Mouse (Mus musculus): ENCODE measurements around the gene Socs3.

Gene Socs3

DNA sequence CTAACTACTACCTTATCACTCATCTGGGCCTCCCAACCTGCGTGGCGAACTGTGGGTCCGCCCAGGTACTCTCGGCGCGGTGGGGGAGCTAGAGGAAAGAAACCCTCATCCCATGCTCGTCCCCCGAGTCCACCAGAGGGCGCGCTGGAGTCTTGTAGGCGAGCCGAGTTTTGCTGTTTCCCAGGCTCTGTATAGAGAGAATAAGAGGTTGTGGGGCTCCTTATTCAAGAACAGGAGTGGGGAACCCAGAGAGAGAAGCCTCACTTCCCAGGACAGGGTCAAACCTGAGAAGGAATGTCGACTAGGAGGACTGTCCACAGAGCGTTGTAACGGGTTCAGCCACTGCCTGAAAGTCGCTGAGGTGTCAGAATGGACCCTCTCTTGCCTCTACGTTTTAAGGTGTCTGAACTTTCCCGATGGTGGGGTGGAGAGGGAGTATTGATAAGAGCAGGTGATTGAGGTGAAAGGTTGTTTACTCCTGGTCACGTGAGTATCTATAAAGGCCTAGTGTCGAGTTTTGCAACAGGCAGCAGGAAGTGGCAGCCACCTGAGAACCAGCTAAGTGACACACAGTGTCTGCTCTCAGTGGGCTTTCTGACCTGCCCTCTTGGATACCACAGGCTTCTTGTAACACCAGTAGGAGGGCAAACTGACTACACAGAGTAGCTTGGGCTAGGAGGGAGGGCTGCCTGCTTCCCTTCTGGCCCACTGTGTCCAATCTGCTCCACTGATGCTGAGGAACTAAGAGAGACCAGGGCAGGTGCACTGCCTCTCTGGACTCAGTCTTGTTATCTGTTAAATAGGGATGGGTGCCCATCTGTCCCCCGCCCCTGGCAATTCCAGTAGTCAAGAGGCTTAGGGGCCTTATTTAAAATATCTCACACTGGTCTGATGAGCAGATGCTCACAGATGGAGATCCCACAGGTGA is at the start of gene Socs3:
Socs3 (minus strand) TSS at position 103 of the 928 bp plus-strand sequence.
- peak; percentile 99 for DNase-seq

DNA sequence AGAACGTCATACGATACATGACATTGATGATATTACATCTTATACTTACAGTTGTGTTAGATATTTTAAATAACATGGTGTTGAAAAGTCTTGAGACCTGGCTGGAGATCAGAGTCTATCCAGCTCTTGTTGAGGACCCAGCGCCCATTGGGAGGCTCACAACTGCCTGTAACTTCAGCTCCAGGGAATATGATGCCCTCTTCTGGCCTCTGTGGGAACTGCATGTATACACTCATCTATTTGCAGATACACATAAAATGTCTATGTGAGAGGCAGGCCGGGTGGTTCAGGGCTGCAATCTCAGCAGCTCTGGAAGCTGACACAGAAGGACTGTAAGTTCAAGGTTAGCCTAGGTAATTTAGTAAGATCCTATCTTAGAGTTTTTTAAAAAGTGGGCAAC is 48.5 kb upstream of the Socs3 start:
- no peak for DNase-seq

DNA sequence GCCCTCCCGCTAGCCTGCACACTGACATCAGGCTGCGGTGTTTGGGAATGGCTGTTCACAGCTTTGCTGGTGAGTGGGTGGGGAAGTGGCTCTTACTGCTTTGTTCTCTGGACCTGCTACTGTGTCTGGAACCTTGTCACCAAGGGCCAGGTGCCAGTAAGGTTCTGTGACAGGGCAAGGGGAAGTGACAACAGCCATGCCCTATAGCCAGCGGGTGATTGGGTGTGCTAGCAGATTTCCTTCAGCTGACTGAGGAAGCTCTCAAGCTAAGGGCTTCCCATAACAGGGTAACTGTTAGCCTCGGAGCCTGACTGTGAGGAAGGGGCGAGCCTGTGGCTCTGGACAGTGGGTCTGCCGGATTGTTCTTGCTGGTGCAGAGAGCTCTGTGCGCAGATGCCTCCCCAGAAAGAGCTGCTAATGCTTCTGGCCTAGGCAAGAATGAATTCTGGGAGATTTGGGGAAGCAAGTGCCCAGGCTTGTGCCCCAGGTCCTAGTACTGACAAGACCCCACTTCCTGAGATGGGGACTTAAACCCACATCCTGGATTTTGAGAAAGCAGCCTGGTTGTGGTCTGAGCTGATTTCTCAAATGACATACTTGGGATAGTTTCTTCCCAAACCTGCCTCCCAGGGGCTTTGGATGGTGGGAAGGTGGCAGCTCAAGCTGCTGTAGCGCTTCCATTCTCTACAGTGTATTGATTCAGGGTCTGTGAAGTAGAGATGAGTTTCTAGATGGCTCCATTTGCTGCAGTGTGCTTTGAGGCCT is 45.7 kb upstream of the Socs3 start:
- DNase-seq: no peak

DNA sequence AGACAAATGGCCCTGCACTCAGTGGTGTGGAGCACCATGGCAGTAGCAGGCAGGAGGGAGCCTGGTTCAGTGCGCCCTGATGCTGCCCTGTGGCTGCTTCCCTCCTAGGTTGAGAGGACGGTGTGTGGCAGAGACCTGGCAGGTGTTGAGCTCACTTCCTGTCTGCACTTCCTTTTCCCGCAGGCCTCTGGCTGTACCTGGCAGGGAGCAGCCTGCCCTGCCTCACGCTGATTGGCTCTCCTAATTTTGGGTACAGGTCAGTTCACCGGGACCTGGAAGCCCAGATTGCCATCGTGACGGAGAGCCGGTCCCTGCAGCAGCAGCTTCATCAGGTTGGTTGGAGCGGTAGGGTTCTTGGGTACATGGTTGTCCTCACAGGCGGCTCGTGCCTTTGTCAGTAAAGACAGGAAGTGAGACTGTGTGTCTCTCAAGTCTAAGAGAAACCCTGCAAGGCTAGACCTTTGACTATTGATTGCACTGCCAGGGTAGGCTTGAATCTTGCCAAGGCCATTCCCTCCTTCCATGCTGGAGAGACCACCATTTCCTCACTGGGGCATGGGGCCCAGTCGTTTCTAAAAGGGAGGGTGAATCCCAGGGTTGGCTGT is 44.6 kb upstream of the Socs3 start:
- DNase-seq: no peak

DNA sequence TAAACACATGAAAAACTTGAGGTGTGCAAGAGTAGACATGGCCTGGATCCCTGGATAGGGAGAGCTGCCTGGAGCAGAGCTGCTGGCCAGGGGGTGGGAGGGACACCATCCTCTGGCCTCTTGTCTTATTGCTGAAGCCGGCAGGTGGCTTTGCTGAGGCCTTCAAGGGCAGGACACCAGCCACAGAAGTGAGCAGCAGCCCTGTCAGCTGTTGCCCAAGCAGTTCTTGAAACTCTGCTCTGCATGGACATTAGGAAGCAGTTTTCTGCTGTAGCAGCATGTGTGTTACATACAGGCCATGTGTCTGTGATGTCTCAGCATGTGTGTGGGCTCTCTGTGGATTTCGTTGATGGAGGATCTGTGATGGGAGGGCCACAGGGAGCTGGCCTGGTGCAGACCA is 43.5 kb upstream of the Socs3 start:
- DNase-seq: no peak

DNA sequence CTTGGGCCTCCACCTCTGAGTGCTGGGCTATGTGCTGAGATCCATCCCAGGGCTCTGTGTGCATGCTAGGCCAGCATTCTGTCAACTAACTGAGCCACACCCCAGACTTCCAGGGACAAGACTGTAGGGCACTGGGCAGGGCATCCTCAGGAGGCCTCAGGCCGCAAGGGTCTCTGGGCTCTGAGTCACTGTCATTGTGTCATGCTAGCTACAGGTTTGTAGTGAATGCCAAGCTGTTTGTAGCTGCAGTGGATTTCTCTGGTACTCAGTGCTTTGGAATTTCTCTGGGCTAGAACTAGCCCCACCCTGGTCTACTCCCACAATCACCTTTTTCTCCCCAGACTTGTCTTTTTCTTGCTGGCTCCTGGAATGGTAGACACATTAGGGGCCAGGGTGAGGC is 42.7 kb upstream of the Socs3 start:
- DNase-seq: no peak

DNA sequence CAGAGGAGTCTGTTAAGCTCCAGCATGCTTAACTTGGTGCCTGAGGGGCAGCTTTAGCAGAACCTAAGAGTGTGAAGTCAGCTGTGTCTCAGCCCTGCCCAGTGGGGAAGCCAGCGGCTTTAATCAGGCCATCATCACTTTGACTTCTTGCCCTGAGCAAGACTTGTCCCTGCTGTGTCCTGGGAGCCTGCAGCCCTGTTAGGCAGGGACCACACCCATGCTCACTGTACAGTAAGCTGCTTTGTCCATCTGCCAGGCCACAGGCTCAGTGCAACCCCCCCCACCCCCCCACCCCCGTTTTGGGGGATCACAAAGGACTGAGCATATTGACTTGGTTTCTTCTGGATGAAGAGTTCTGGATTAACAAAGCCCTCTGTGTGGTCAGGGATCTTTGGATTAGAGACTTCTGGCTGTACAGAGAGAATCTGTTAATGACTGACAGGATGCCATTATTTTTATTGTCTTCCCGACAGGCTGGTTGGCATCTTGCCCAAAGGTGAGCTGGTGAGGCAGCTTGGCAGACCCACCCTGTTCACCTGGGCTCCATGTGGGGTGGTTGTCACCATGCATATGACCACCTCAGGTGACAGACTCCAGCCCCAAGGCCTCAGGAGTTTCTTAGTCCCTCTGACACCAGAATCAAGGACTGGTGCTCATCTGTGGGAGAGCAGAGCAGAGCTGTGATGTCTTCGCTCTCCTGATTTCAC is 40.2 kb upstream of the Socs3 start:
- DNase-seq: no peak

DNA sequence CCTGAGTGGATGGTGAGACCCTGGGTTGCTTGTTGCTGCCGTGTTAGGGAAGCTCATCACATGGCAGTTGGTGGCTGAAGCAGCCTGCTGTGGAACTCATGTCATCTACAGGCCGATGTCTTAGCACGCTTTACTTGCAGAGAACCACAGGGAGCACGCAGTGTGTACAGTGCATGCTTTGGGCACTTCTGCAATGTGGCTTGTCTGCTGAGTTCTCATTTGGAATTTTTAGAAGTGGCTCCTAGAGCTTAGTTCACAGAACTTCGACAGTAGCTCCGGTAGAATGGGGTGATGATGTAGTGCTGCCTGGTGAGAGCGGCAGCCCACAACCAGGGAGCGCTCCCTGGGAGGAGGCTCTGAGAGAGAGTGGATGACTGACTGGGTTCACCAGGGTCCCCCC is 39.0 kb upstream of the Socs3 start:
- DNase-seq: no peak

DNA sequence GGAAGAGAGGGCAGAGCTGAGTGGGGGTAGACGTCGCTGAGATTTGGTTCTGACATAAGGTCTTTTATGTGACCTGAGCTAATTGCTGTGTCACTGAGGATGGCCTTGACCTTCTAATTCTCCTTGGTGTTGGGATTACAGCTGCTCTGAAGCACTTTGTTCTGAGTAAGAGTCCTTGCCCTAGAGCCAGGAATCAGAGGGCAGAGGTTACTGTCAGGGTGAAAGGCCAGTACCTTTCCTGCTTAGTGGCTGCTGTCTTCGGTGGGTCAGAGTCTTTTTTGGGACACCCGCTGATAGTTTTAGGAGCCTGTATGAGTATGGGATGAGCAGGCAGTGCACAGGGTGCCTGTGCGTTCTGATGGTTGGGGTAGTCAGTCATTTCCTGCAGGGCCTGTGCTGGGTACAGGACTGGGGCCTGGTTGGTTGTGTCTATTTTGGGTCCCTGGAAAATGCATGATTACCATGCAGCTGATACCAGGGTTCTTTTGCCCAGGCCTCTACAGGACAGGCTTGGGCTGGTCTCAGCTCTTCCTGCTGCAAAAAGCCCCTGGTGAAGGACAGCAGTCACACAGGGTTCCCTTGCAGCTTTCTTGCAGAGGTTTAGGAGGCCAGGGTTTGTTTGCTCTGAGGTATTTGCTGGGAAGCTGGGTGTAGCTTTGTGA is 38.4 kb upstream of the Socs3 start:
- DNase-seq: no peak

DNA sequence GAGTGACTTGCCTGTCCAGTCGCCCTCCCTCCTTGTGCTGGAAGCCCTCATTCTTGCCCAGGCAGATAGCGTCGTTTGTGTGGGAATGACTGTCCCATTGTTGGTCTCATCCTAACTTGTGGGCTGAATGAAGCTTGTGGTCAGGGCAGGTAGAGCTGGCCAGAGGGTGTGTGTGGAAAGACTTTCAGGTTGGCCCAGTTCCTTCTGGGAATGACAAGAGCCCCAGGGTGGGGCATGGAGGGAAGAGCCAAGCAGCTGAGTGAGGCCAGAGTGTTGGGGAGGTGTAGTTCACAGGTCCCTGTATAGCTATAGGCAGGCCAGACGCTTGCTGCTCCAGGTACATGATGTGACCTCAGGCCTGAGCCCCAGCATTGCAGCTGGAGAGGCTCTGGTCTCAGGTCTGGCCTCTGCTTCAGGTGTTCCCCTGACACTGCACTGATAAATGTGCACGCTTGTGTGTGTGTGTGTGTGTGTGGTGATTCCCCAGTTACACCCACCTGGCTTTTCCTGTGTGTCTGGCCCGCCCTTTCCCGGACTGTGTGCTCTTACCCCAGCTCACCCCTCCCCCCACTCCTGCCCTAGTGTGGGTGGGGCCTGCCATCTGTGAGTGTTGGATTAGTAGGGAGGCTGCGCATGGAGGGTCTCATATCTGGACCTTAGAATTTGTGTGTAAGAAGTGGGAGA is 37.8 kb upstream of the Socs3 start:
- no peak for DNase-seq

DNA sequence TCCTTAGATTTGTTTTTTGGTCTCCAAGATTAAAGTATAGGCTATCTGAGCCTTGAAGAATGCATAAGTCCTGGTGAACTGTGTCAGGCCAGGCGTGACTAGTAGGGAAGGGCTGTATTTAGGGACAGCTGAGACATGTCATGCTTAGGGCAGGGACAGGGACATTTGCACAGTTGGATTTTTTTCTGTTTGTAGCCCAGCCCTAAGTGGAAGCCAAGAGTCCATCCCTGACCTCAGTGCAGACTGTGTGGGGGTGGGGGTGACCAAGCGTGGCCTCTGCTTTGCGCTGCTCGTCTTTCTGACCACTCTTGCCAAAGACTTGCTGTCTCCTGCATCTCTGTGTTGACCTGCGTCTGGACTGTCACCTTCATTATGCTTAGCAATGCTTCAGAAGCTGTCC is 34.4 kb upstream of the Socs3 start:
- no peak for DNase-seq

DNA sequence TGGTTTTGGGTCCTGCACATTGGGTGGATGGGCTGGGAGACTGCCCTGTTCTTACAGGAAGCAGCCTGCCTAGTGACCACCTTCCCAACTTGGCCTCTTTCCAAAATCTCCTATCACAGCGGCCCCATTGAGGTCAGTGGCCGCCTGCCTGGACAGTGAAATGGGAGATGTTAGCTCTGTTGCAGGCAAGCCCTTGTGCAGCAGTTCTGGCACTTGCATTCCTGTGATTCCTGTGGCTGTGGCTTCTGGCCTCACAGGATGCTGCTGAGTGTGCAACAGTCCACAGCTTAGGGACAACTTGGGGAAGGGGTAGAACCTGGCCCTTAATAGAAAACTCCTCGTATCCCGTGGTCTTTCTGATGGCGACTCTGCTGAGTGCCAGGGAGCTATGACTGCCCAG is 33.9 kb upstream of the Socs3 start:
- DNase-seq: no peak

DNA sequence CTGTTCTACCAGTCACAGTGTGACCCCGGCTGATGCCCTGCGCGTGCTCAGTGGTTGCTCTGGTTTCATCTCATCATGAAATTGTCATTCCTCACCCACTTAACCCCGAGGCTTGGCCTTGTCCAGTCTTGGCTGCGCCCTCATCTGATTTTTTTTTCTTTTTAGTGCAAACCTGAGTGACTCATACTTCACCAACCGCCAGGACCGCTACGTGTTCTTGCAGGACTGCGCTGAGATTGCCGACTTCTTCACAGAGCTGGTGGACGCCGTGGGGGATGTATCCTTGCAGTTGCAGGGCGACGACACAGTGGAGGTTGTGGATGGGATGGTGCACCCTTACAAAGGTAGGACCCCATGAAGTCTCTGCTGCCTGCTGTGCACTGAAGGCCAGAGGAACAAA is 33.3 kb upstream of the Socs3 start:
- DNase-seq: no peak

DNA sequence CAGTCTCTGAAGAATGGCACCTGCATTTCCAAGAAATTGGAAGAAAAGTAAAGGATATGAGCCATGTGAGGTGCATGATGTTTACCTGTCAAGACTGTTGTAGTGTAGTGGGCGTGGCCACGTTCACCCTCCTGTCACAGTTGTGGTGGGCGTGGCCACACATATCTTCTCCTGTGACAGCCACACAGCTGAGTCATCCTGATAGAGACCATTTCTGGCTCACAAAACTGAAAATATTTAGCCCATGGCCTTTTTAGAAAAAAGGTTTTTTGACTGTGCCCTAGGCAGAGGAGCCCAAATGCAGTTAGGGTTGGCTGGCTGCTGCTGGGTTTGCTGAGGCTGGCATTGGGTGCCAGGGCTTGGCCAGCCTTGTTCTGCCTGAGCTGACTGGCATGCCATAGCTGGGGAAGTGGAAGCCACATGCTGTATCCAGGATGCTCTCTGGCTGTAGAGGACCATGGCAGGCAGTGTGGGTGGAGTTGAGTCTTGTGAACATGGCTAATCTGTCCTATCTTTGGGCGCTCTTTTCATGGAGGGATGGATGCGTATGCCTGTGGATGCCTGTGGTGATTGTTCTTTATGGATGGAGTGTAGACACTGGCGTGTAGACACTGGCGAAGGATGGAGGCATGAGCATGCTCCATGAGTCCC is 30.8 kb upstream of the Socs3 start:
- DNase-seq: peak; percentile 87

DNA sequence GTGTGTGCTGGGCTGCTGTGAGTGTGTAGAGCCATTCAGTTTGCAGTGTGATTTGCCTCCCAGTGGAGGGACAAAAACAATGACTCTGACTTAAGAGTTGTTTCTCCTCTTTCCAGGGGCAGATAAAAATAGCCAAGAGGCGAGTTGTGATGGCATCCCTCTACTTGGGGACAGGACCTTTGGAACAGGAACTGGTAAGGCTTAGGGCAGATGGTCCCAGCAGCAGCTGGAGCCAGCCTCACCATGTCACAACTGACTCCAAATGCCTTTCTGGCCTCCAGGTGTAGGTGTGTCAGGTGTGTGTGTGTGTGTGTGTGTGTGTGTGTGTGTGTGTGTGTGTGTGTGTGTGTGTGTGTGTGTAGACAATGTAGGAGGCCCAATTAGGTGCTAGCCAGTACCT is 30.2 kb upstream of the Socs3 start:
- DNase-seq: peak; percentile 89

DNA sequence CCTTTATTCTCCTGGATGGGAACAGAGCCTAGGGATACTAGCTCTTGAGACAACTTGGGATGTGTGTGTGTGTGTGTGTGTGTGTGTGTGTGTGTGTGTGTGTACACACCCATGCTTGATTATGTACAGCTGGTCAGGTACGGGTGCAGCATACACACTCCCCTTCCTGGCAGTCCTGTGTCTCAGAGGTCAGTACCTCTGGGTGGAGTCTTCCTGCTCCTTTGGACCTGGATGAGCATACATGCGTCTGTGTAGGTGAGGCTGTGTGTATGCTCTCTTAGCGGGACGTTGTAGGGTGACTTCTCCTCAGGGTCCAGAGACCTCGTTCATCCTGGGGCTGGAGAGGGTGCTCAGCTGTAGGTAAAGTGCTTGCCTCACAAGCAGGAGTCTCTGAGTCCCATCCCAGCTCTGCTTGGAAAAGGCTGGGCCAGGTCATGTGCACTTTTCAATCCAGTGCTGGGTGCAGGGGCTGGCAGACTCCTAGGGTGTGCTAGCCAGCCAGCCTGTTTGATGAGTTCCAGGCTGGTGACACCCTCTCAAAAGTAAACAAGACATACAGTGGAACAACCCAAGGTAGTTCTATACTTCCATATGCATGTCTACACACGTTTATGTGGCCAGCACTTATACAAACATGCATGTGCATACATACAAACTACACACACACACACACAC is 29.6 kb upstream of the Socs3 start:
- DNase-seq: peak; percentile 95

DNA sequence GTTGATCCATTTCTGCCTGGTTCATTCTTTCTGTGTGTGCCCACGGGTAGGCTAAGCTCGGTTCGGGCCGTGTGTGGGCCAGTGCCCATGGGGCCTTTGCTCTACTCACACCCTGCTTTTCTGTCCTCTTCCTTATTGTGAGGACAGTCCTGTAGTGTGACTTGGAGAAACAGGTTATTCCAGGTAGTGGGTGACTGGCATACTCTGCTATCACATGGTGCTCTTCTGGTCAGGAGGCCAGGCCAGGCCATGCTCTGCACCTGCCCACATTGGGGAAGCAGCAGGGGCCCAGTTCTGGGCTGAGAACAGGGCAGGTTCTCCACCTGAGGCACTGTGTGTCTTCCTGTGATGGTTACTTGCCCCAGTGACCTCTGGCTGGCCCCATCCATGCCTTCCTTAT is 28.5 kb upstream of the Socs3 start:
- peak; percentile 82 for DNase-seq

DNA sequence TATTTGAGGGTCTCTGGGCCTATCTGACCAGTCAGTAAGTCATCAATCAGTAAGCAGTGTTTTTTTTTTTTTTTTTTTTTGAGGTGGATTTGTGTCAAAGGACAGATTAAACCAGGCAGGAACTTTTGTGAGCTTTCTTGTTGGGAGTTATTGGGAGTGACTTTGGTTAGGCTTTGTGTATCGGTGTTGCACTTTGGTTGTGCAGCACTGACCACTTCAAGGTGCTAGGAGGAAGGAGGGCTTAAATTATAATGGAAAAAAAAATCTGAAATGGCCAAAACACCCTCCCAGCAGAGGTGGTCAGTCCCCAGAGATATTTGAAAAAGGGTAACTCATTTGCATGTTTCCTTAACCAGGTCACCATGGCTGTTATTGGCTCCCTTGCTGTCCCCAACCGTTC is 27.2 kb upstream of the Socs3 start:
- DNase-seq: no peak

DNA sequence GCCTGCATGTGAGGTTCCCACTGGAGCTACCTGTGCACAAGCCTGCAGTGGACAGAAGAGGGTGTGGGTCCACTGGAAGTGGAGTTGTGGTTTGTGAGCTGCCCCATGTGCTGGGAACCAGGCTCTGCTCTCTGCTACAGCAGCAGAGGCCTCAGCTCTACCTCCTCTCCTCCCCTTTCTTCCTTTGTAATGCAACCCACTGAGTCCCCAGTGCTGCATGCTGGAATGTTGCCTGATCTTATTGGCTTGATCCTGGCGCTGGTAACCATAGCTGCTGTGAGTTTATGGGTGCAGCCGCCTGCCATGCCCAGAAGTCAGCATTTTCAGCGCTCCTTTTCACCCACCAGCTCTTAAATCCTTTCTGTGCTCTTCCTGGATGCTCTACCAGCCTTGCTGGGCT is 26.2 kb upstream of the Socs3 start:
- DNase-seq: peak; percentile 85

DNA sequence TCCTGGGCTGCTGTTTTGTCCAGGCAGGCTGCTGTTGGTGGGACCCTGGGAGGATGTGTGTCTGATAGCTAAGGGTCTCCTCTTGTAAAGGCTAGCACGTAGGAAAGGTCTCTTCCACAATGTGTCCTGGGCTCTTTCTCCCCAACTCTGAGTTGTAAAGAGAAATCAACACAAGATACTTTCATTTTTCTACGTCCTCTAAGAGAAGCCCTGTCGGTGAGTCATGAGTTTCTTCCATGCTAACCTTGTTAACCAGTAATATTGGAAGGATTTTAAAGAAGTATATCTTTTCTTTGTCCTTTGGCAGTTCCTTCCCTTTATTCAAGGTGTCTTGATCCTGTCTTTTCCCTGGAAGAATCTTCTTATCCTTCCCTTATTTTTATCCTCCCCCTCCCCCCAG is 25.8 kb upstream of the Socs3 start:
- no peak for DNase-seq

DNA sequence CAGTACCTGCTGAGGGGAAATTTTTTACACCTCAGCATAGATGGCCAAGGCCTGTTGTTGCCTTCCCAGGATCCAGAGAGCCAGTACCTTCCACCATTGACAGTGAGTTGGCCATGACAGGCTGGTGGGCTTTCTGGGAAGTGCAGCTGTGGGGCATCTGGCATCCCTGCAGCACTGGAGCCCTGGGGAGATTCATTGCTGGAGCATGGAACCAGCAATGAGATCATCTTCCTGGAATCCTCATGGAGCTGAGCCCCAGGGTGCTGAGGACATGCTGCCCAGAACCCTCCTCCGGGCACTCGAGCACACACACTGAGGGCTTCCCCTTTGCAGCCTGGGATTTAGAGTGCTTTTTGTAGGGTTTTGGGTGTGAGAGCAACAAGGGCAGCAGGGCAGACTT is 25.4 kb upstream of the Socs3 start:
- DNase-seq: peak; percentile 92
